Mouse (Mus musculus) heart, adult 18-20 months (tissue): ENCODE results near the gene Herpud2. TPM values are rescaled to one million over a fixed set of nuclear protein-coding genes. Genes with fewer than 3 reads are reported as not detected.
"Not testable (repeated sequence)": the region's sequence is repeated elsewhere in the genome, so short reads cannot be mapped to it uniquely, and the experiment has no call there.

Experiments
- DNase-seq, 2 experiments: peaks; one replicate each; pipeline ENCODE4 v3.0.0; 2021 to 2022; ENCODE audit warnings: mixed read lengths in 1 of 2
- total RNA-seq, 2 experiments: library from RNA; stranded (reverse); gene quantifications; 2 replicates each; pipeline ENCODE4 v1.2.3; 2021

The Herpud2 gene
- total RNA-seq, 2 experiments from 2014 or later = 33.0 to 34.9 TPM

- DNase-seq = no peak
These were observed 5.7 kb downstream of the Herpud2 start for GRCm38 (mm10) chr9:25145925-25146324.

DNA sequence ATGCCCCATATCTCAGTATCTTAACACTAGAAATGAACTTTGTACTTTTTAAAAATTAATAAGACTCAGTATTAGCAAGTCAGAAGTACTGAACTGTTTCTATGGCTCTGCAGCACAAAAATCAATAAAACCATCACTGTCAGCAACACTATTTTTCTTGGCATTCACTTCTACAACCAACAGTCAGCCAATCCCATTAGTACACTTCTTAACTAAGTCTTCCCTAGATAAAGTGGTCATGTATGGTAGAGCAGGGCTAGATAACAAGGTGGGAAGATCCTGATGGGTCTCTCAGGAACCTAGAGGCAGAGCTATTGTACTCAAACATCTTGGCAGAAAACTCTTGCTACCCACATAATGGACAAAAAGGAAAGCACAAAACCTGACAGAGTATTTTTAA is 7.7 kb downstream of the Herpud2 start:
- no peak for DNase-seq

DNA sequence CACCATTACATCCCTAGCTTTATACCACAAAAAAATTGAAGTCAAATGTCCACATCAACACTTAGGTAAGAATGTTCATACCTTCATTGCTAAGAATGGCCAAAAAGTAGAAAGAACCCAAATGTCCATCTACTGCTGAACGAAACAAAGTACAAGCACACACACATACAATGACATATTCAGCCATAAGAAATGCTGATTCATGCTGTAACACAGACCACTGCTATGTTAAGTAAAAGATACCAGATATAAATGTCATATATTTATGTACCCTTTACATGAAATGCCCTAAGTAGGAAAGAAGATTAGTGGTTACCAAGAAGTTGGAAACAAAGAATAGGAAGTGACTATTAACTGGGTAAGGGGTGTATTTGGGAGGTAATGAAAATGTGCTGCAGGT is 8.6 kb downstream of the Herpud2 start:
- no peak for DNase-seq

GRCm38 (mm10) chr9:25142041-25142440 is 9.6 kb downstream of the Herpud2 start:
- no peak for DNase-seq

DNA sequence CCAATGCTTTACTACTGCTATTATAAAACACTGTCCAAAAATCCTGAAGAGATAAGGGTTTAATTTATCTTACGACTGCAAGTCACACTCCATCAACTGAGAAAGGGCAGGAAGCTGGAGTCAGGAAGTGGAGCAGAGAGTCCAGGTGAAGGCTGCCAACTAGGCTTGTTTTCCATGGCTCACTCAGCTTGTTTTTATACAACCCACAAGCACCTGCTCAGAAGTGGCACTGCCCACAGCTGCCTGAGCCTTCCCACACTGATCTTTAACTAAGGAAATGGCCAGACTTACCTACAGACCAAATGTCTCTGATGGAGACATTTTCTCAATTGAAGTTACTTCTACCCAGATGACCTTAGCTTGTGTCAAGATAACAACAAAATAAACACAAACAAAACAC is 11.3 kb downstream of the Herpud2 start:
- peak; percentile 25 to 42 for DNase-seq

DNA sequence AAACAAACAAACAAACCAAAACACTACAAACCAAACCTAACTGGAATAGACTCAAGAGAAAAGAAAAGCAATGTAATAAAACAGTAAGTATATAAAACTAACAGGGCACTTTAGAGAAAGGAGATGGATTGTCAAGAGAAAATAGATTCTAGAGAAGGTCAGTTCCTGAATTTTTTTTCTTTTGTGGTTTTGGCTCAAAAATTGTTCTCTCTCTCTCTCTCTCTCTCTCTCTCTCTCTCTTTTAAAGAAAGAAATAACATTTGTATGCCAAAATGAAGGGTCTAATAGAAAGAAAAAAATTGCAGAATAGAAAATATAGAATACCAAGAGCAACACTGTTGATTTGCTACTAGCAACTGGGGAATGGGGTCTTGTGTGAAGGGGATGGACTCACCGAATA is 12.7 kb downstream of the Herpud2 start:
- DNase-seq = no peak

GRCm38 (mm10) chr9:25132920-25133319 is 18.7 kb downstream of the Herpud2 start:
- no peak for DNase-seq

DNA sequence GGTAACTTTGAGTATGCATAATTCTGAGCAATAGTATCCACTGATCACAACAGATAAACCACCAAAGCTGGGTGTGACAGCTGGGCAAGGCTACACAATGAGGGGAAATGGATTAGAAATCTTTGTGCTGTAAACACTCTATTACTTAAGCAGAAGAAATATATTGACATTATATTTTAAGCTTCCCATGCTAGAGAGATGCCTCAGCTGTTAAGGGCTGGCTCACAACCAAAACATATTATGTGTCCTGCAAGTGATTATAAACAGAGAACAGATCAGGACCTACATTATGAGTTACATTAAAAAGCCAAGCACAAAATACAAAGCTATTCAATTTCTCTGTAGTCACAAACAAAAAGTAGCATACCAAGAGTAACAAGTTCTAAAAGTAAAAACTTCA is 19.4 kb downstream of the Herpud2 start:
- no peak for DNase-seq

DNA sequence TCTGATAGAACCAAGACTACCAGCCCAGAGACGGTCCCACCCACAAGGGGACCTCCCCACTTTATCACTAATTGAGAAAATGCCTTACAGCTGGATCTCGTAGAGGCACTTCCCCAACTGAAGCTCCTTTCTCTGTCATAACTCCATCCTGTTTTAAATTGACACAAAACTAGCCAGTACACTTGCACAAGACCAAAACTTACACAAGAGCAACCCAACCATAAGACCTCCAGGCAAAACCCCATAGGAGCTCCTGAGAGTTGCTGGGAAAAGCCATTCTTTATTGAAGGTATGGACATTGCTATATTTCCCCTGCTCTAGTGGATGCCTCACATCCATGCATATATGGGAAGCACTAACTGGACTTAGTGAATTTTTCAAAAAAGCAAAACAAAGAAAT is 27.6 kb downstream of the Herpud2 start:
- DNase-seq = no peak

GRCm38 (mm10) chr9:25123590-25123989 is 28.0 kb downstream of the Herpud2 start:
- not testable (repeated sequence) for DNase-seq

DNA sequence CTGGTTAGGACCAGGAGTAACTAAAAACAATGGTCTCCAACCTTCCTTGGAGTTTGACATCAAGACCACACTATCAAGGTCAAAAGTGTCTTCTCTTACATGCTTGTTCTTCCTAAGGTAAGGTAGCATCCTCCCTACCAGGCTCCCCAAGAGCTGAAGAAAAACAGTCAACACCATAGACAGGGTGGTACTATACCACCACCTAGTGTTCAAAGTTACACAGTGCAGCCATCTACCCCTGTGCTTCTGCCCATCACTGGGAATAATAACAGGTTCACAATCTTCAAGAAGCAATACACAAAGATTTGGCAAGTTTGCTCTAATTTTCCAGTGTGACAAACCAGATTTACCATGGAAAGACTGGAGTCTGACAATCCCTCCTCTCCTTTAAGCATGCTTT is 47.0 kb downstream of the Herpud2 start:
- peak; percentile 45 to 66 for DNase-seq

- no peak for DNase-seq
These were observed 48.7 kb downstream of the Herpud2 start for GRCm38 (mm10) chr9:25102881-25103280.

DNA sequence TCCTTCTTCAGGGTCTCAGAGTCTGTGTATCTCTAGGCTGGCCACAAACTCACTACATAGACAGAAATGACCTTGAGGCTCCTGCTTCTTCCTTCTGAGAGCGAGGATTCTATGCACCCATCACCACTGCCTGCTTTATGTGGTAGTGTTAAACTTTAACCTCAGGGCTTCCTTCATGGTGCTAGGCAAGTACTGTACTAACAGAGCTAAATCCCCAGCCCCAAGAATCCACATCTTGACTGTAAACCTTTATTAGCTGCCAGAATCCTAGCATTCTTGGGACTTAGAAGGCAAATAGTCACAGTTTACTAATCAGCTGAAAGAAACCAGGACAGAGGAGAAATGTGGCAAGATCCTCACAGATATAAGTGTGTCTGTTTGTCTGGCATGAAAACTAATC is 60.8 kb downstream of the Herpud2 start:
- no peak for DNase-seq

DNA sequence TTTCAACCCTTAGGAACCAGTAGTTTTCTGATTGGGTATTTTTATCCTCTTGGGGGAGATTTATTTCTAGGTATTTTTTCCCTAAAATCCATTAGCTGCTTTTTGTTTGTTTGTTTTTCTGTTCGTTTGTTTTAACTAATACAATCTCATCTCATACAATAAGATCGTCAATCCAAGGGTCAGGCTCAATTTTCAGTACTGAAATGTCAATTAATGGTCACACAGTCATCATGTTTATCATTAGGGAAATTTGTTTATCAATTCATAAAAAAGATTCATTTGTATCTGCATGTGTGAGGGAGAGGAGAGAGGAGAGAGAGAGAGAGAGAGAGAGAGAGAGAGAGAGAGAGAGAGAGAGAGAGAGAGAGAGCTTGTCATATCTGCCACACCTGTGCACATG is 62.5 kb downstream of the Herpud2 start, which contains the start of gene Gm10181:
TSS of gene Gm10181 (plus strand) at position 301 of the 400 bp plus-strand sequence.
- no peak for DNase-seq

DNA sequence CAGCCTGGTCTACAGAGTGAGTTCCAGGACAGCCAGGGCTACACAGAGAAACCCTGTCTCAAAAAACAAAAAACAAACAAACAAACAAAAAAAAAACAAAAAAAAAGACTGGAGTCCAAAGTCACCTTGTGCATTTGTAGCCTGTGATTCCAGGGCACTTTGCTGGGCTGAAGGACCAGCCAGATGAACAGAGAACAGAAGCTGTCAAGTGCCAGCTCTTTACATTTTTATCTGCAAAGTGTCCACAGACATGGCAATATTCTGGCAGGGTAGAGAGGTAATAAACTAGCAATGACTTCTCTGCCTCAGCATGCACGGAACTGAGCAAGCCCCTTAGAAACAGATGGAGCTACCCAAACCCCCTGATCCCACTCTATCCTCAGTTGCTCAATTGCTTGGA is 75.1 kb downstream of the Herpud2 start:
- no peak for DNase-seq

DNA sequence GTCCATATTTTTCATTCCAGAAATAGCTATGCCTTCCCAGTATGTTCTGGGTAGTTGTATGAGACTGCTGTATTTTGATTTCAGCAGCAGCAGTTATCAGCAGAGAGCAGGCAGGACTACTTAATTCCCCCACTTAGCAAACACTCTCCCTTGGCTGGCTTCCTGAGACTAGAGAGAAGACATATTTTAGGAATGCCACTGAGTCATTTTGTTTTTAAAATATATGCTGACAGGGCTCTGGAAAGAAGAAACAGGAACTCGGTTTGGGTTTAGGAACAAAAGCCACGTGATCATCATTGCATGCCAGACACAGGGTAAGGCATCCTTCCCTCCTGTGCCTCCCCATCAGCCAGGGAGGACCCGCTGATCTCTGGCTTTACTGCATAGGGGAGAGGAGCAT is 75.6 kb downstream of the Herpud2 start:
- peak; percentile 35 to 60 for DNase-seq

GRCm38 (mm10) chr9:25072666-25073065 is 79.0 kb downstream of the Herpud2 start:
- no peak for DNase-seq

GRCm38 (mm10) chr9:25058726-25059125 is 92.9 kb downstream of the Herpud2 start:
- DNase-seq = no peak

Other genes with a start within 250 kb of the Herpud2 start
- not detected for gene Gm10181, start 62.4 kb downstream of the Herpud2 start, total RNA-seq
- gene Sept7, start 100.6 kb upstream of the Herpud2 start, total RNA-seq = 100 to 1,000 TPM; 114 to 115 TPM